Mouse (Mus musculus) erythroblast, embryonic 14.5 days (primary cell): ENCODE measurements around the gene Rab1a.

Experiments
- GATA1 ChIP-seq: IDR thresholded peaks from 2 replicates; pipeline ENCODE4 v1.6.1; 2012; ENCODE audit warnings: low read length, inconsistent platforms, mixed read lengths
- TAL1 ChIP-seq: IDR thresholded peaks from 3 replicates; pipeline ENCODE4 v1.6.1; 2012; ENCODE audit warnings: low read length, inconsistent platforms, mixed read lengths

- TF ChIP-seq GATA1 = no peak
- no peak for TF ChIP-seq TAL1
Observed at GRCm38 (mm10) chr11:20246616-20247015, 45.4 kb downstream of the Rab1a start.
